Mouse (Mus musculus) liver, embryonic 16.5 days (tissue): ENCODE measurements around the gene Prrt1. TPM values are rescaled to one million over a fixed set of nuclear protein-coding genes. Genes with fewer than 3 reads are reported as not detected.

Source experiments
- ATAC-seq: fragments of 200-750 bp; cut with Nextera tagmentation; 2 replicates; pipeline ENCODE4 v1.8.0; 2017; ENCODE audit warnings: low read depth, mild to moderate bottlenecking, moderate number of reproducible peaks, moderate library complexity
- H3K27ac ChIP-seq: fragments of 300-500 bp; sonication (generic); 2 replicates; pipeline ENCODE4 v1.5.1; 2014; ENCODE audit warnings: mild to moderate bottlenecking, low read length
- H3K27me3 ChIP-seq: fragments of 300-500 bp; sonication (generic); 2 replicates; pipeline ENCODE4 v1.6.1; 2014; ENCODE audit warnings: low read depth, low read length, mixed read lengths; ENCODE audit not compliant: control insufficient read depth, insufficient read depth
- H3K36me3 ChIP-seq: fragments of 300-500 bp; sonication (generic); 2 replicates; pipeline ENCODE4 v1.6.1; 2014; ENCODE audit warnings: mild to moderate bottlenecking; ENCODE audit not compliant: control insufficient read depth, insufficient read depth
- H3K4me1 ChIP-seq: fragments of 300-500 bp; sonication (generic); 2 replicates; pipeline ENCODE4 v1.6.1; 2014; ENCODE audit warnings: low read depth, low read length, mixed read lengths; ENCODE audit not compliant: control insufficient read depth
- H3K4me2 ChIP-seq: fragments of 300-500 bp; sonication (generic); 2 replicates; pipeline ENCODE4 v1.6.1; 2014; ENCODE audit warnings: low read depth, low read length, mixed read lengths
- H3K4me3 ChIP-seq: fragments of 300-500 bp; sonication (generic); 2 replicates; pipeline ENCODE4 v1.5.1; 2014; ENCODE audit warnings: low read depth, mild to moderate bottlenecking, low read length
- H3K9ac ChIP-seq: fragments of 300-500 bp; sonication (generic); 2 replicates; pipeline ENCODE4 v1.6.1; 2014; ENCODE audit warnings: low read depth, low read length
- H3K9me3 ChIP-seq: fragments of 300-500 bp; sonication (generic); replicated peaks from 2 replicates; pipeline ENCODE4 v1.6.1; 2016; ENCODE audit warnings: low read length; ENCODE audit not compliant: control insufficient read depth
- WGBS: fragments of 180-500 bp; shearing (Covaris S2); extraction: QIAGEN DNeasy Blood & Tissue Kit; methylation state at CpG from one replicate; pipeline ENCODE4 v1.1.7; 2014; ENCODE audit not compliant: insufficient replicate concordance; 5-methylcytosine and 5-hydroxymethylcytosine counted together
- polyA plus RNA-seq: library from polyadenylated mRNA; unstranded; fragments of >200 nt; fragmentation: Nextera tagmentation; extraction: Ambion mirVana; gene quantifications from 2 replicates; pipeline ENCODE4 v1.2.1, GENCODE M21; 2015

The Prrt1 gene
- polyA plus RNA-seq = not detected in 2 replicates

GRCm38 (mm10) chr17:34629221-34629751 lies at the start of gene Prrt1:
Gene Prrt1, plus strand, starts transcription at chr17:34629533.
- H3K27ac ChIP-seq = no peak within 1 kb of the TSS
- H3K4me3 ChIP-seq = peak within 1 kb of the TSS; percentile 72
- H3K9me3 ChIP-seq = no peaks in the 10 kb centered on the region
- H3K9ac ChIP-seq = no peak within 1 kb of the TSS
- H3K36me3 ChIP-seq = no peaks in the 10 kb centered on the region
- H3K4me2 ChIP-seq = peak within 1 kb of the TSS; percentile 74
- peaks cover 50% of the 10 kb centered on the region for H3K27me3 ChIP-seq
- ATAC-seq = no peak
- peaks cover 31% of the 10 kb centered on the region for H3K4me1 ChIP-seq
- WGBS = 8% methylated on average over 16 of the region's 16 CpGs

- H3K9ac ChIP-seq = no peak overlapping the region
- no peak overlapping the region for H3K27ac ChIP-seq
- H3K9me3 ChIP-seq = no peaks in the 10 kb centered on the region
- no peak overlapping the region for H3K4me2 ChIP-seq
- no peak overlapping the region for H3K4me3 ChIP-seq
- ATAC-seq = no peak
- no peaks in the 10 kb centered on the region for H3K36me3 ChIP-seq
- no peaks in the 10 kb centered on the region for H3K27me3 ChIP-seq
- WGBS = 75% methylated on average over 12 of the region's 12 CpGs
- peaks cover 9% of the 10 kb centered on the region for H3K4me1 ChIP-seq
These were observed 46.8 kb upstream of the Prrt1 start for GRCm38 (mm10) chr17:34582528-34582927.

- Histone ChIP-seq H3K27ac (no peak overlapping the region), H3K27me3 (no peaks in the 10 kb centered on the region), H3K4me2 (no peak overlapping the region), H3K4me1 (peaks cover 15% of the 10 kb centered on the region), H3K36me3 (no peaks in the 10 kb centered on the region), H3K9ac (no peak overlapping the region), H3K9me3 (no peaks in the 10 kb centered on the region), H3K4me3 (no peak overlapping the region)
- no peak for ATAC-seq
- 61% methylated on average over 7 of the region's 7 CpGs for WGBS
These were observed 45.9 kb upstream of the Prrt1 start for GRCm38 (mm10) chr17:34583397-34583796.

GRCm38 (mm10) chr17:34583819-34584218 lies 45.5 kb upstream of the Prrt1 start:
- no peak overlapping the region for H3K4me3 ChIP-seq
- 80% methylated on average over 8 of the region's 8 CpGs for WGBS
- no peak overlapping the region for H3K4me2 ChIP-seq
- ATAC-seq = no peak
- no peaks in the 10 kb centered on the region for H3K27me3 ChIP-seq
- no peaks in the 10 kb centered on the region for H3K36me3 ChIP-seq
- no peak overlapping the region for H3K9ac ChIP-seq
- no peak overlapping the region for H3K27ac ChIP-seq
- no peaks in the 10 kb centered on the region for H3K9me3 ChIP-seq
- H3K4me1 ChIP-seq = peaks cover 19% of the 10 kb centered on the region

- H3K9ac ChIP-seq = no peak overlapping the region
- WGBS = 72% methylated on average over 8 of the region's 8 CpGs
- H3K4me3 ChIP-seq = no peak overlapping the region
- ATAC-seq = no peak
- no peaks in the 10 kb centered on the region for H3K36me3 ChIP-seq
- H3K4me2 ChIP-seq = no peak overlapping the region
- no peaks in the 10 kb centered on the region for H3K27me3 ChIP-seq
- peaks cover 32% of the 10 kb centered on the region for H3K4me1 ChIP-seq
- H3K27ac ChIP-seq = no peak overlapping the region
- H3K9me3 ChIP-seq = no peaks in the 10 kb centered on the region
These were observed 44.2 kb upstream of the Prrt1 start for GRCm38 (mm10) chr17:34585121-34585520.

- H3K4me1 ChIP-seq = peaks cover 42% of the 10 kb centered on the region
- WGBS = 47% methylated on average over 32 of the region's 32 CpGs
- peak overlapping the region; percentile 82; the same call in 1 of the 2 replicates for H3K9ac ChIP-seq
- no peak for ATAC-seq
- no peaks in the 10 kb centered on the region for H3K9me3 ChIP-seq
- no peaks in the 10 kb centered on the region for H3K36me3 ChIP-seq
- H3K4me3 ChIP-seq = peak overlapping the region; percentile 93
- no peaks in the 10 kb centered on the region for H3K27me3 ChIP-seq
- H3K27ac ChIP-seq = no peak overlapping the region
- H3K4me2 ChIP-seq = peak overlapping the region; percentile 100
These were observed 43.2 kb upstream of the Prrt1 start for GRCm38 (mm10) chr17:34585877-34586771.

GRCm38 (mm10) chr17:34586796-34587422 lies 42.4 kb upstream of the Prrt1 start:
- H3K27ac ChIP-seq = peak overlapping the region; percentile 83
- WGBS = under 1% methylated on average over 38 of the region's 38 CpGs
- H3K9ac ChIP-seq = peak overlapping the region; percentile 82
- peaks cover 48% of the 10 kb centered on the region for H3K4me1 ChIP-seq
- peak overlapping the region; percentile 100 for H3K4me2 ChIP-seq
- peak overlapping the region; percentile 93 for H3K4me3 ChIP-seq
- peak; percentile 77 for ATAC-seq
- H3K36me3 ChIP-seq = no peaks in the 10 kb centered on the region
- no peaks in the 10 kb centered on the region for H3K9me3 ChIP-seq
- H3K27me3 ChIP-seq = no peaks in the 10 kb centered on the region

- no peaks in the 10 kb centered on the region for H3K27me3 ChIP-seq
- peak overlapping the region; percentile 93 for H3K4me3 ChIP-seq
- peak overlapping the region; percentile 92 for H3K9ac ChIP-seq
- H3K4me1 ChIP-seq = peaks cover 49% of the 10 kb centered on the region
- peak overlapping the region; percentile 100 for H3K4me2 ChIP-seq
- H3K9me3 ChIP-seq = no peaks in the 10 kb centered on the region
- no peaks in the 10 kb centered on the region for H3K36me3 ChIP-seq
- peak overlapping the region; percentile 83 for H3K27ac ChIP-seq
- WGBS = 1% methylated on average over 49 of the region's 50 CpGs
- ATAC-seq = peak; percentile 89
These were observed 41.9 kb upstream of the Prrt1 start for GRCm38 (mm10) chr17:34587423-34587811.
